Mouse (Mus musculus) hindbrain, embryonic 13.5 days (tissue): Measurements from ENCODE around the gene Smok2b. TPM values are rescaled to one million over a fixed set of nuclear protein-coding genes. Genes with fewer than 3 reads are reported as not detected.

ENCODE experiments used
- polyA plus RNA-seq: library from polyadenylated mRNA; unstranded; fragments of >200 nt; fragmentation: Nextera tagmentation; extraction: Ambion mirVana; gene quantifications from 2 replicates; pipeline ENCODE4 v1.2.1, GENCODE M21; 2015

The Smok2b gene
- polyA plus RNA-seq, 1 experiment from 2014 or later = not detected

Other genes with a start within 250 kb of the Smok2b start
- gene Wtap, start 236.1 kb upstream of the Smok2b start, polyA plus RNA-seq = 136 and 140 TPM in 2 replicates
- gene Sod2, start 223.4 kb upstream of the Smok2b start, polyA plus RNA-seq = 117 and 121 TPM in 2 replicates
- not detected in 2 replicates for gene Gpr31b, start 178.0 kb upstream of the Smok2b start, polyA plus RNA-seq
- 0.23 TPM in 1 of 2 replicates, not detected in the other for gene Tcp10b, start 169.2 kb upstream of the Smok2b start, polyA plus RNA-seq
- gene Unc93a, start 98.4 kb upstream of the Smok2b start, polyA plus RNA-seq = not detected in 2 replicates
- not detected in 2 replicates for gene Smok2a, start 9.1 kb upstream of the Smok2b start, polyA plus RNA-seq
- not detected in 2 replicates for gene Tcp10c, start 124.3 kb downstream of the Smok2b start, polyA plus RNA-seq